Mouse (Mus musculus) kidney, postnatal 4 days (tissue): Measurements from ENCODE around the gene Acsm2.
"Not testable (repeated sequence)": the region's sequence is repeated elsewhere in the genome, so short reads cannot be mapped to it uniquely, and the experiment has no call there.

Experiments used
- DNase-seq, 2 experiments: peaks; one replicate each; pipeline ENCODE4 v3.0.0; 2021; ENCODE audit warnings: mixed read lengths in 2 of 2

Acsm2 gene

GRCm38 (mm10) chr7:119562476-119562875, 8.3 kb downstream of the Acsm2 start:
- DNase-seq = not testable (repeated sequence)

- no peak for DNase-seq
Measured at GRCm38 (mm10) chr7:119594530-119595107, 40.5 kb downstream of the Acsm2 start.

- no peak for DNase-seq
Measured at GRCm38 (mm10) chr7:119595306-119595705, 41.2 kb downstream of the Acsm2 start.

GRCm38 (mm10) chr7:119596536-119596935, 42.4 kb downstream of the Acsm2 start:
- no peak for DNase-seq

GRCm38 (mm10) chr7:119601195-119601953, 47.2 kb downstream of the Acsm2 start:
- no peak for DNase-seq

- no peak for DNase-seq
Measured at GRCm38 (mm10) chr7:119601954-119602317, 47.8 kb downstream of the Acsm2 start.

- DNase-seq = peak in 1 of 2 experiments; percentile 32
Measured at GRCm38 (mm10) chr7:119604903-119605483, 50.9 kb downstream of the Acsm2 start.

GRCm38 (mm10) chr7:119605926-119606663, 52.0 kb downstream of the Acsm2 start:
- no peak for DNase-seq

GRCm38 (mm10) chr7:119606664-119607076, 52.5 kb downstream of the Acsm2 start, which contains the start of gene Acsm1:
TSS of gene Acsm1 (plus strand) at chr7:119607026.
- DNase-seq = no peak

- DNase-seq = no peak
Measured at GRCm38 (mm10) chr7:119607796-119608515, 53.8 kb downstream of the Acsm2 start.

GRCm38 (mm10) chr7:119616531-119616930, 62.4 kb downstream of the Acsm2 start:
- no peak for DNase-seq

- DNase-seq = no peak
Measured at GRCm38 (mm10) chr7:119617593-119617992, 63.5 kb downstream of the Acsm2 start.

GRCm38 (mm10) chr7:119618209-119618935, 64.2 kb downstream of the Acsm2 start:
- DNase-seq = no peak

GRCm38 (mm10) chr7:119620157-119620556, 66.0 kb downstream of the Acsm2 start:
- no peak for DNase-seq

GRCm38 (mm10) chr7:119638773-119639172, 84.6 kb downstream of the Acsm2 start:
- DNase-seq = no peak

- DNase-seq = no peak
Measured at GRCm38 (mm10) chr7:119642307-119642706, 88.2 kb downstream of the Acsm2 start.
